Mouse (Mus musculus): ENCODE results near the gene AI837181.

GRCm38 (mm10) chr19:5421784-5422183, 3.2 kb upstream of the AI837181 start:
- no peak for TF ChIP-seq POLR2A (IDR thresholded peaks at IDR 0.05; ENCODE audit: low read depth, low read length)
- TF ChIP-seq CTCF (IDR thresholded peaks at IDR 0.05; ENCODE audit: extremely low read depth, insufficient read length, insufficient replicate concordance, low read depth, low read length) = no peak
